ENCODE assay signal across 22 mouse cellular contexts in the genomic region with DNA sequence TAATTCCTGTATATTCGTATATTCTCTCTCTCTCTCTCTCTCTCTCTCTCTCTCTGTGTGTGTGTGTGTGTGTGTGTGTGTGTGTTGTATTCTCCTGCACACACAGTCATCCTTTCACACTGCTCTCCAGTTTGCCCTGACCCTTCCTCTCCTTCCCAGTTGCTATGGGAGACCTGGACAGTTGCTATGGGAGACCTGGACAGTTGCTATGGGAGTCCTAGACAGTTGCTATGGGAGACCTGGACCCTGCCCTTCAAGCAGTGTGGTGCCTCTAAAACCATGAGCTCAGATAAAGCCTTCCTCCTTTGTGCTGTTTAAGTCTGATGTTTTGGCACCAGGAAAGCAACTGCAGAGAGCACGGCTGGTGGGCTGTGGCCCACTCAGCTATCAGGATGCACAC. TPM values are rescaled to one million over a fixed set of nuclear protein-coding genes. Genes with fewer than 3 reads are reported as not detected.
A peak's percentile ranks its signal among the peaks of the same experiment; 100 is the strongest.
DNase-seq lines count a peak whose midpoint lies in the region; ATAC-seq and TF ChIP-seq lines count a peak whose summit lies in the region.
"Had no signal": no experiment of that assay in that cellular context is flagged by ENCODE, and none has a peak within 500 bp of the region (broad histone marks: within the 10 kb centered on the region; RNA-seq: fewer than 3 reads in every experiment).

No protein-coding gene starts in this region.

- H3K36me3 ChIP-seq in neural tube, embryonic 12.5 days: no peaks in the 10 kb centered on the region
- no peaks in the 10 kb centered on the region for H3K36me3 ChIP-seq in neural tube, embryonic 15.5 days
- no peaks in the 10 kb centered on the region for H3K36me3 ChIP-seq in hindbrain, embryonic 12.5 days
- H3K36me3 ChIP-seq in midbrain, postnatal 0 days (ENCODE audit: insufficient read depth, low read length): no peaks in the 10 kb centered on the region
- H3K36me3 ChIP-seq: embryonic facial prominence, embryonic 15.5 days had no signal

- H3K27ac ChIP-seq in neural tube, embryonic 12.5 days: no peak overlapping the region
- H3K27ac ChIP-seq in neural tube, embryonic 15.5 days (replicated peaks): no peak overlapping the region
- H3K27ac ChIP-seq in hindbrain, embryonic 12.5 days: no peak overlapping the region
- no peak overlapping the region for H3K27ac ChIP-seq in midbrain, postnatal 0 days (ENCODE audit: low read depth, low read length)
- H3K27ac ChIP-seq: embryonic facial prominence, embryonic 15.5 days; heart, adult 2 months had no signal

- no peak overlapping the region for H3K4me2 ChIP-seq in neural tube, embryonic 12.5 days (replicated peaks)
- no peak overlapping the region for H3K4me2 ChIP-seq in neural tube, embryonic 15.5 days
- H3K4me2 ChIP-seq in hindbrain, embryonic 12.5 days (replicated peaks): no peak overlapping the region
- no peak overlapping the region for H3K4me2 ChIP-seq in midbrain, postnatal 0 days (ENCODE audit: low read depth, low read length, poor library complexity, severe bottlenecking)
- H3K4me2 ChIP-seq: embryonic facial prominence, embryonic 15.5 days had no signal

- 53% methylated on average over 2 of the region's 2 CpGs for WGBS in neural tube, embryonic 12.5 days
- WGBS in neural tube, embryonic 15.5 days: 32% methylated on average over 2 of the region's 2 CpGs
- WGBS in hindbrain, embryonic 12.5 days: 38% methylated on average over 2 of the region's 2 CpGs
- WGBS in midbrain, postnatal 0 days: 21% methylated on average over 2 of the region's 2 CpGs

- H3K9me3 ChIP-seq in neural tube, embryonic 12.5 days: no peaks in the 10 kb centered on the region
- no peaks in the 10 kb centered on the region for H3K9me3 ChIP-seq in neural tube, embryonic 15.5 days (replicated peaks)
- 0 out of 2 replicates have a peak, but pooled peaks cover 6% of the 10 kb centered on the region for H3K9me3 ChIP-seq in hindbrain, embryonic 12.5 days (replicated peaks)
- H3K9me3 ChIP-seq in midbrain, postnatal 0 days (ENCODE audit: low read length): no peaks in the 10 kb centered on the region
- H3K9me3 ChIP-seq: embryonic facial prominence, embryonic 15.5 days had no signal

- no peak for TF ChIP-seq CTCF in midbrain, postnatal 0 days (IDR thresholded peaks at IDR 0.05)

- ATAC-seq in neural tube, embryonic 12.5 days (ENCODE audit: low FRiP score, low read depth): peak; percentile 63; the same call in 1 of the 2 replicates
- ATAC-seq in neural tube, embryonic 15.5 days (ENCODE audit: low FRiP score): no peak
- ATAC-seq in hindbrain, embryonic 12.5 days (ENCODE audit: low FRiP score): peak; percentile 73
- peak; percentile 83 for ATAC-seq in midbrain, postnatal 0 days (ENCODE audit: low FRiP score)

- no peak overlapping the region for H3K4me3 ChIP-seq in neural tube, embryonic 12.5 days
- H3K4me3 ChIP-seq in neural tube, embryonic 15.5 days (replicated peaks): no peak overlapping the region
- no peak overlapping the region for H3K4me3 ChIP-seq in hindbrain, embryonic 12.5 days
- H3K4me3 ChIP-seq in midbrain, postnatal 0 days (ENCODE audit: low read depth, low read length): no peak overlapping the region
- H3K4me3 ChIP-seq: embryonic facial prominence, embryonic 15.5 days; heart, adult 2 months had no signal

- H3K4me1 ChIP-seq in neural tube, embryonic 12.5 days: no peaks in the 10 kb centered on the region
- H3K4me1 ChIP-seq in neural tube, embryonic 15.5 days: no peaks in the 10 kb centered on the region
- H3K4me1 ChIP-seq in hindbrain, embryonic 12.5 days: no peaks in the 10 kb centered on the region
- H3K4me1 ChIP-seq in midbrain, postnatal 0 days (ENCODE audit: insufficient read depth, low read length): no peaks in the 10 kb centered on the region

- H3K27me3 ChIP-seq in neural tube, embryonic 12.5 days (replicated peaks): no peaks in the 10 kb centered on the region
- no peaks in the 10 kb centered on the region for H3K27me3 ChIP-seq in neural tube, embryonic 15.5 days (replicated peaks)
- no peaks in the 10 kb centered on the region for H3K27me3 ChIP-seq in hindbrain, embryonic 12.5 days
- H3K27me3 ChIP-seq in midbrain, postnatal 0 days (ENCODE audit: insufficient read depth, low read length): no peaks in the 10 kb centered on the region
- H3K27me3 ChIP-seq: embryonic facial prominence, embryonic 15.5 days had no signal

- DNase-seq in embryo, embryonic 10.5 days (ENCODE audit: low spot score): peak; percentile 55
- no peak for DNase-seq in embryo, embryonic 11 days
- no peak for DNase-seq in midbrain, postnatal 0 days (ENCODE audit: low spot score)
- DNase-seq in lung, postnatal 10 days: no peak
- no peak for DNase-seq in frontal cortex, postnatal 10 days (ENCODE audit: low spot score in 2 of 2)
- DNase-seq: adrenal gland, postnatal 10 days; cerebellum, adult 2 months; gastrocnemius, postnatal 10 days; heart, adult 2 months; kidney, adult 8-10 months; kidney, postnatal 25 days; lung, adult 18-20 months; lung, postnatal 4 days had no signal

- no peak overlapping the region for H3K9ac ChIP-seq in neural tube, embryonic 12.5 days
- H3K9ac ChIP-seq in neural tube, embryonic 15.5 days (replicated peaks): no peak overlapping the region
- H3K9ac ChIP-seq in hindbrain, embryonic 12.5 days: no peak overlapping the region
- no peak overlapping the region for H3K9ac ChIP-seq in midbrain, postnatal 0 days (replicated peaks; ENCODE audit: low read length, poor library complexity, severe bottlenecking)
- H3K9ac ChIP-seq: embryonic facial prominence, embryonic 15.5 days had no signal

RNA-seq across cellular contexts. Expression of a gene that starts 6.2 kb away (rescaled TPM):
- polyA plus RNA-seq in neural tube, embryonic 12.5 days (2016; fragmentation: Nextera tagmentation; extraction: Ambion mirVana): 0.88 and 1.3 TPM in 2 replicates
- 2.4 and 2.5 TPM in 2 replicates for polyA plus RNA-seq in neural tube, embryonic 15.5 days (2015; fragmentation: Nextera tagmentation; extraction: Ambion mirVana)
- 1.3 and 1.9 TPM in 2 replicates for polyA plus RNA-seq in hindbrain, embryonic 12.5 days (2016; fragmentation: Nextera tagmentation; extraction: Ambion mirVana)
- 1.8 and 2.1 TPM in 2 replicates for total RNA-seq in midbrain, postnatal 0 days (2014; rRNA removed)
- polyA plus RNA-seq in midbrain, postnatal 0 days (2015; fragmentation: Nextera tagmentation; extraction: Ambion mirVana): 2.6 and 2.8 TPM in 2 replicates
- total RNA-seq: monocyte, adult 5-6 weeks had no signal
- polyA plus RNA-seq: liver, adult 2 months had no signal

RNA-seq across cellular contexts. Expression of a gene that starts 32.7 kb away (rescaled TPM):
- polyA plus RNA-seq in neural tube, embryonic 12.5 days (2016; fragmentation: Nextera tagmentation; extraction: Ambion mirVana): 4.0 and 4.2 TPM in 2 replicates
- polyA plus RNA-seq in neural tube, embryonic 15.5 days (2015; fragmentation: Nextera tagmentation; extraction: Ambion mirVana): 4.2 and 5.2 TPM in 2 replicates
- polyA plus RNA-seq in hindbrain, embryonic 12.5 days (2016; fragmentation: Nextera tagmentation; extraction: Ambion mirVana): 5.6 and 7.2 TPM in 2 replicates
- 2.0 and 2.9 TPM in 2 replicates for total RNA-seq in midbrain, postnatal 0 days (2014; rRNA removed)
- 6.4 TPM in 2 replicates for polyA plus RNA-seq in midbrain, postnatal 0 days (2015; fragmentation: Nextera tagmentation; extraction: Ambion mirVana)
- total RNA-seq: monocyte, adult 5-6 weeks; neutrophil, adult 5-6 weeks had no signal

RNA-seq across cellular contexts. Expression of a gene that starts 34.1 kb away (rescaled TPM):
- polyA plus RNA-seq in neural tube, embryonic 12.5 days (2016; fragmentation: Nextera tagmentation; extraction: Ambion mirVana): not detected in 2 replicates
- polyA plus RNA-seq in neural tube, embryonic 15.5 days (2015; fragmentation: Nextera tagmentation; extraction: Ambion mirVana): 0.36 and 0.54 TPM in 2 replicates
- polyA plus RNA-seq in hindbrain, embryonic 12.5 days (2016; fragmentation: Nextera tagmentation; extraction: Ambion mirVana): not detected in 2 replicates
- total RNA-seq in midbrain, postnatal 0 days (2014; rRNA removed): not detected in 2 replicates
- polyA plus RNA-seq in midbrain, postnatal 0 days (2015; fragmentation: Nextera tagmentation; extraction: Ambion mirVana): not detected in 2 replicates
- total RNA-seq: gastrocnemius, postnatal 10 days; left cerebral cortex, postnatal 25 days; neutrophil, adult 5-6 weeks had no signal
- polyA plus RNA-seq: cerebellum, adult 2 months; embryonic facial prominence, embryonic 15.5 days; heart, embryonic 16.5 days; liver, adult 2 months had no signal
